Mouse (Mus musculus) midbrain, embryonic 13.5 days (tissue): ENCODE data around the gene Atrnl1. TPM values are rescaled to one million over a fixed set of nuclear protein-coding genes. Genes with fewer than 3 reads are reported as not detected.

Source experiments
- ATAC-seq: fragments of 200-750 bp; cut with Nextera tagmentation; 2 replicates; pipeline ENCODE4 v1.8.0; 2017; ENCODE audit warnings: mild to moderate bottlenecking, moderate TSS enrichment, moderate library complexity
- H3K27ac ChIP-seq: fragments of 300-500 bp; sonication (generic); 2 replicates; pipeline ENCODE4 v1.5.1; 2015; ENCODE audit warnings: inconsistent platforms, mild to moderate bottlenecking, moderate library complexity
- H3K27me3 ChIP-seq: fragments of 300-500 bp; sonication (generic); 2 replicates; pipeline ENCODE4 v1.6.1; 2015; ENCODE audit warnings: mild to moderate bottlenecking, inconsistent platforms
- H3K36me3 ChIP-seq: fragments of 300-500 bp; sonication (generic); 2 replicates; pipeline ENCODE4 v1.6.1; 2015; ENCODE audit warnings: mild to moderate bottlenecking, inconsistent platforms
- H3K4me1 ChIP-seq: fragments of 300-500 bp; sonication (generic); replicated peaks from 2 replicates; pipeline ENCODE4 v1.6.1; 2015; ENCODE audit warnings: inconsistent platforms
- H3K4me2 ChIP-seq: fragments of 300-500 bp; sonication (generic); replicated peaks from 2 replicates; pipeline ENCODE4 v1.6.1; 2015; ENCODE audit warnings: moderate library complexity, mild to moderate bottlenecking, inconsistent platforms
- H3K4me3 ChIP-seq: fragments of 300-500 bp; sonication (generic); replicated peaks from 2 replicates; pipeline ENCODE4 v1.5.1; 2015; ENCODE audit warnings: mild to moderate bottlenecking, inconsistent platforms
- H3K9ac ChIP-seq: fragments of 300-500 bp; sonication (generic); replicated peaks from 2 replicates; pipeline ENCODE4 v1.6.1; 2015; ENCODE audit warnings: mild to moderate bottlenecking, inconsistent platforms
- H3K9me3 ChIP-seq: fragments of 300-500 bp; sonication (generic); 2 replicates; pipeline ENCODE4 v1.6.1; 2016; ENCODE audit warnings: mild to moderate bottlenecking, inconsistent platforms
- WGBS: fragments of 180-500 bp; shearing (Covaris S2); methylation state at CpG from one replicate; pipeline ENCODE4 v1.1.7; 2015; 5-methylcytosine and 5-hydroxymethylcytosine counted together
- polyA plus RNA-seq: library from polyadenylated mRNA; unstranded; fragments of >200 nt; fragmentation: Nextera tagmentation; extraction: Ambion mirVana; gene quantifications from 2 replicates; pipeline ENCODE4 v1.2.1, GENCODE M21; 2015

Gene Atrnl1
- polyA plus RNA-seq, 1 experiment from 2014 or later, result 10.2 TPM

GRCm38 (mm10) chr19:58099539-58099938, 488.7 kb downstream of the Atrnl1 start:
- H3K4me3 ChIP-seq, result no peak overlapping the region
- H3K36me3 ChIP-seq, result no peaks in the 10 kb centered on the region
- ATAC-seq, result no peak
- H3K4me1 ChIP-seq, result no peaks in the 10 kb centered on the region; the same call in 1 of the 2 replicates
- WGBS, result 93% methylated on average over 5 of the region's 5 CpGs
- H3K27ac ChIP-seq, result no peak overlapping the region
- no peak overlapping the region for H3K4me2 ChIP-seq
- H3K9ac ChIP-seq, result no peak overlapping the region
- no peaks in the 10 kb centered on the region; the same call in 1 of the 2 replicates for H3K9me3 ChIP-seq
- 0 out of 2 replicates have a peak, but pooled peaks cover 11% of the 10 kb centered on the region for H3K27me3 ChIP-seq

GRCm38 (mm10) chr19:58100381-58100780, 489.5 kb downstream of the Atrnl1 start:
- WGBS, result 86% methylated on average over 4 of the region's 4 CpGs
- no peak overlapping the region for H3K27ac ChIP-seq
- ATAC-seq, result no peak

GRCm38 (mm10) chr19:58104544-58104943, 493.7 kb downstream of the Atrnl1 start:
- ATAC-seq, result peak; percentile 58; the same call in 1 of the 2 replicates
- 0 out of 2 replicates have a peak, but pooled peaks cover 22% of the 10 kb centered on the region for H3K27me3 ChIP-seq
- H3K4me3 ChIP-seq, result no peak overlapping the region
- H3K9me3 ChIP-seq, result no peaks in the 10 kb centered on the region
- no peak overlapping the region for H3K9ac ChIP-seq
- H3K4me2 ChIP-seq, result no peak overlapping the region
- H3K4me1 ChIP-seq, result peaks cover 21% of the 10 kb centered on the region
- no peaks in the 10 kb centered on the region for H3K36me3 ChIP-seq
- 81% methylated on average over 7 of the region's 7 CpGs for WGBS
- no peak overlapping the region for H3K27ac ChIP-seq

More at GRCm38 (mm10) chr19:58100381-58100780, 489.5 kb downstream of the Atrnl1 start:
- H3K27me3 ChIP-seq, result 0 out of 2 replicates have a peak, but pooled peaks cover 13% of the 10 kb centered on the region
- no peak overlapping the region for H3K4me2 ChIP-seq
- no peaks in the 10 kb centered on the region; the same call in 1 of the 2 replicates for H3K9me3 ChIP-seq
- no peak overlapping the region for H3K9ac ChIP-seq
- no peak overlapping the region for H3K4me3 ChIP-seq
- H3K4me1 ChIP-seq, result no peaks in the 10 kb centered on the region
- no peaks in the 10 kb centered on the region for H3K36me3 ChIP-seq

GRCm38 (mm10) chr19:58107632-58108031, 496.8 kb downstream of the Atrnl1 start:
- Histone ChIP-seq H3K9ac (no peak overlapping the region), H3K36me3 (no peaks in the 10 kb centered on the region), H3K4me1 (peaks cover 26% of the 10 kb centered on the region), H3K4me3 (no peak overlapping the region), H3K9me3 (no peaks in the 10 kb centered on the region), H3K27ac (peak overlapping the region; percentile 25; the same call in 1 of the 2 replicates), H3K27me3 (0 out of 2 replicates have a peak, but pooled peaks cover 19% of the 10 kb centered on the region), H3K4me2 (no peak overlapping the region)
- ATAC-seq, result peak; percentile 46; the same call in 1 of the 2 replicates
- WGBS, result 20% methylated on average over 10 of the region's 10 CpGs

- Histone ChIP-seq H3K4me2 (no peak overlapping the region), H3K27ac (no peak overlapping the region), H3K9ac (no peak overlapping the region), H3K36me3 (no peaks in the 10 kb centered on the region), H3K9me3 (no peaks in the 10 kb centered on the region), H3K4me3 (no peak overlapping the region), H3K4me1 (peaks cover 26% of the 10 kb centered on the region), H3K27me3 (0 out of 2 replicates have a peak, but pooled peaks cover 8% of the 10 kb centered on the region)
- WGBS, result 93% methylated on average over 3 of the region's 3 CpGs
- ATAC-seq, result no peak
These were observed 499.7 kb downstream of the Atrnl1 start for GRCm38 (mm10) chr19:58110491-58110890.

GRCm38 (mm10) chr19:58111291-58111690, 500.5 kb downstream of the Atrnl1 start:
- WGBS, result 90% methylated on average over 6 of the region's 6 CpGs
- Histone ChIP-seq H3K9ac (no peak overlapping the region), H3K36me3 (no peaks in the 10 kb centered on the region), H3K4me1 (peaks cover 26% of the 10 kb centered on the region), H3K9me3 (no peaks in the 10 kb centered on the region), H3K27ac (no peak overlapping the region), H3K4me3 (no peak overlapping the region), H3K4me2 (no peak overlapping the region), H3K27me3 (no peaks in the 10 kb centered on the region)
- no peak for ATAC-seq

GRCm38 (mm10) chr19:58112151-58112550, 501.3 kb downstream of the Atrnl1 start:
- Histone ChIP-seq H3K4me1 (peaks cover 20% of the 10 kb centered on the region), H3K4me3 (no peak overlapping the region), H3K36me3 (no peaks in the 10 kb centered on the region), H3K4me2 (no peak overlapping the region), H3K27me3 (no peaks in the 10 kb centered on the region), H3K9me3 (no peaks in the 10 kb centered on the region), H3K9ac (no peak overlapping the region), H3K27ac (no peak overlapping the region)
- ATAC-seq, result no peak
- 42% methylated on average over 5 of the region's 5 CpGs for WGBS

GRCm38 (mm10) chr19:58113092-58113731, 502.4 kb downstream of the Atrnl1 start:
- peak; percentile 97 for ATAC-seq
- no peaks in the 10 kb centered on the region for H3K27me3 ChIP-seq
- no peak overlapping the region for H3K27ac ChIP-seq
- no peak overlapping the region for H3K4me2 ChIP-seq
- 78% methylated on average over 5 of the region's 5 CpGs for WGBS
- peaks cover 9% of the 10 kb centered on the region for H3K4me1 ChIP-seq
- no peaks in the 10 kb centered on the region for H3K9me3 ChIP-seq
- H3K36me3 ChIP-seq, result no peaks in the 10 kb centered on the region
- no peak overlapping the region for H3K4me3 ChIP-seq
- no peak overlapping the region for H3K9ac ChIP-seq

GRCm38 (mm10) chr19:58117595-58117994, 506.8 kb downstream of the Atrnl1 start:
- Histone ChIP-seq H3K4me2 (no peak overlapping the region), H3K27me3 (no peaks in the 10 kb centered on the region), H3K9me3 (no peaks in the 10 kb centered on the region), H3K27ac (no peak overlapping the region), H3K9ac (no peak overlapping the region), H3K4me3 (no peak overlapping the region), H3K4me1 (no peaks in the 10 kb centered on the region), H3K36me3 (no peaks in the 10 kb centered on the region)
- WGBS, result 93% methylated on average over 6 of the region's 6 CpGs
- ATAC-seq, result no peak

- Histone ChIP-seq H3K9ac (no peak overlapping the region), H3K9me3 (no peaks in the 10 kb centered on the region), H3K27ac (no peak overlapping the region), H3K27me3 (no peaks in the 10 kb centered on the region), H3K36me3 (no peaks in the 10 kb centered on the region), H3K4me1 (no peaks in the 10 kb centered on the region), H3K4me2 (no peak overlapping the region), H3K4me3 (no peak overlapping the region)
- 82% methylated on average over 19 of the region's 19 CpGs for WGBS
- peak; percentile 53; the same call in 1 of the 2 replicates for ATAC-seq
These were observed 507.5 kb downstream of the Atrnl1 start for GRCm38 (mm10) chr19:58118141-58118835.

- ATAC-seq, result no peak
- Histone ChIP-seq H3K4me2 (no peak overlapping the region), H3K27me3 (no peaks in the 10 kb centered on the region), H3K27ac (no peak overlapping the region), H3K9ac (no peak overlapping the region), H3K4me1 (no peaks in the 10 kb centered on the region), H3K4me3 (no peak overlapping the region), H3K36me3 (no peaks in the 10 kb centered on the region), H3K9me3 (no peaks in the 10 kb centered on the region)
- 94% methylated on average over 11 of the region's 11 CpGs for WGBS
These were observed 508.0 kb downstream of the Atrnl1 start for GRCm38 (mm10) chr19:58118864-58119263.

GRCm38 (mm10) chr19:58119681-58120173, 508.9 kb downstream of the Atrnl1 start:
- no peak overlapping the region for H3K4me2 ChIP-seq

More at GRCm38 (mm10) chr19:58119681-58120173, 508.9 kb downstream of the Atrnl1 start:
- Histone ChIP-seq H3K9ac (no peak overlapping the region), H3K4me1 (no peaks in the 10 kb centered on the region), H3K36me3 (no peaks in the 10 kb centered on the region), H3K4me3 (no peak overlapping the region), H3K27ac (no peak overlapping the region), H3K27me3 (no peaks in the 10 kb centered on the region), H3K9me3 (no peaks in the 10 kb centered on the region)
- no peak for ATAC-seq
- 88% methylated on average over 13 of the region's 13 CpGs for WGBS
